Mouse (Mus musculus) myocyte (in vitro differentiated cells): ENCODE results near the gene Slu7. TPM values are rescaled to one million over a fixed set of nuclear protein-coding genes. Genes with fewer than 3 reads are reported as not detected.

Source experiments
- H3K27me3 ChIP-seq: one replicate; pipeline ENCODE4 v1.6.1; 2011; ENCODE audit not compliant: control insufficient read depth, insufficient read depth, insufficient read length
- H3K36me3 ChIP-seq: one replicate; pipeline ENCODE4 v1.6.1; 2011; ENCODE audit not compliant: control insufficient read depth, insufficient read depth
- H3K4me2 ChIP-seq: one replicate; pipeline ENCODE4 v1.6.1; 2011; ENCODE audit warnings: low read depth, control low read depth
- H3K4me3 ChIP-seq: one replicate; pipeline ENCODE4 v1.5.1; 2011; ENCODE audit warnings: mild to moderate bottlenecking, control low read depth, moderate library complexity
- H3K79me2 ChIP-seq: one replicate; pipeline ENCODE4 v1.6.1; 2011; ENCODE audit not compliant: control insufficient read depth, insufficient read depth
- H3ac ChIP-seq: one replicate; pipeline ENCODE4 v1.6.1; 2011; ENCODE audit not compliant: control insufficient read depth, insufficient read length
- CEBPB ChIP-seq: IDR thresholded peaks from 2 replicates; pipeline ENCODE4 v1.6.1; 2011; ENCODE audit warnings: mild to moderate bottlenecking, moderate library complexity; ENCODE audit not compliant: poor library complexity, insufficient read depth, severe bottlenecking
- E2F4 ChIP-seq: IDR thresholded peaks from one replicate; pipeline ENCODE4 v1.6.1; 2011; ENCODE audit warnings: mild to moderate bottlenecking, control low read depth, moderate library complexity; ENCODE audit not compliant: insufficient read depth
- MAX ChIP-seq: IDR thresholded peaks from one replicate; pipeline ENCODE4 v1.6.1; 2011; ENCODE audit warnings: low read depth, mild to moderate bottlenecking, control low read depth
- MYOD1 ChIP-seq, 3 experiments: IDR thresholded peaks; one replicate each; pipeline ENCODE4 v1.6.1; 2011; ENCODE audit warnings: control low read depth in 2 of 3, low read depth in 2 of 3, mild to moderate bottlenecking in 2 of 3, moderate library complexity in 1 of 3; ENCODE audit not compliant: insufficient read length in 2 of 3, control insufficient read depth in 1 of 3
- MYOG ChIP-seq, 3 experiments: IDR thresholded peaks; one replicate each; pipeline ENCODE4 v1.6.1; 2011; ENCODE audit warnings: control low read depth in 2 of 3, low read depth in 2 of 3, mild to moderate bottlenecking in 2 of 3; ENCODE audit not compliant: insufficient read length in 2 of 3, control insufficient read depth in 1 of 3, insufficient read depth in 1 of 3
- POLR2A ChIP-seq: IDR thresholded peaks from one replicate; pipeline ENCODE4 v1.6.1; 2011; ENCODE audit warnings: low read depth, mild to moderate bottlenecking, control low read depth, moderate library complexity; ENCODE audit not compliant: insufficient read length
- POLR2AphosphoS2 ChIP-seq: IDR thresholded peaks from one replicate; pipeline ENCODE4 v1.6.1; 2011; ENCODE audit warnings: low read depth, control low read depth; ENCODE audit not compliant: insufficient read length
- REST ChIP-seq: IDR thresholded peaks from one replicate; pipeline ENCODE4 v1.6.1; 2011; ENCODE audit warnings: mild to moderate bottlenecking, control low read depth, moderate library complexity; ENCODE audit not compliant: insufficient read depth, insufficient read length
- SRF ChIP-seq: IDR thresholded peaks from one replicate; pipeline ENCODE4 v1.6.1; 2011; ENCODE audit warnings: low read depth; ENCODE audit not compliant: control insufficient read depth, insufficient read length
- TCF12 ChIP-seq: IDR thresholded peaks from one replicate; pipeline ENCODE4 v1.6.1; 2011; ENCODE audit warnings: mild to moderate bottlenecking, control low read depth; ENCODE audit not compliant: poor library complexity, insufficient read depth, severe bottlenecking
- TCF3 ChIP-seq: IDR thresholded peaks from one replicate; pipeline ENCODE4 v1.6.1; 2011; ENCODE audit warnings: low read depth, control low read depth; ENCODE audit not compliant: insufficient read length
- USF1 ChIP-seq: IDR thresholded peaks from one replicate; pipeline ENCODE4 v1.6.1; 2011; ENCODE audit warnings: low read depth, mild to moderate bottlenecking, control low read depth, moderate library complexity
- polyA plus RNA-seq: library from polyadenylated mRNA; unstranded; fragments of >200 nt; fragmentation: generic; extraction: Trizol; gene quantifications from one replicate; pipeline ENCODE4 v1.2.1, GENCODE M21; 2012; ENCODE audit warnings: missing spikeins

Slu7 gene
- polyA plus RNA-seq, 1 experiment = 22.0 TPM

DNA sequence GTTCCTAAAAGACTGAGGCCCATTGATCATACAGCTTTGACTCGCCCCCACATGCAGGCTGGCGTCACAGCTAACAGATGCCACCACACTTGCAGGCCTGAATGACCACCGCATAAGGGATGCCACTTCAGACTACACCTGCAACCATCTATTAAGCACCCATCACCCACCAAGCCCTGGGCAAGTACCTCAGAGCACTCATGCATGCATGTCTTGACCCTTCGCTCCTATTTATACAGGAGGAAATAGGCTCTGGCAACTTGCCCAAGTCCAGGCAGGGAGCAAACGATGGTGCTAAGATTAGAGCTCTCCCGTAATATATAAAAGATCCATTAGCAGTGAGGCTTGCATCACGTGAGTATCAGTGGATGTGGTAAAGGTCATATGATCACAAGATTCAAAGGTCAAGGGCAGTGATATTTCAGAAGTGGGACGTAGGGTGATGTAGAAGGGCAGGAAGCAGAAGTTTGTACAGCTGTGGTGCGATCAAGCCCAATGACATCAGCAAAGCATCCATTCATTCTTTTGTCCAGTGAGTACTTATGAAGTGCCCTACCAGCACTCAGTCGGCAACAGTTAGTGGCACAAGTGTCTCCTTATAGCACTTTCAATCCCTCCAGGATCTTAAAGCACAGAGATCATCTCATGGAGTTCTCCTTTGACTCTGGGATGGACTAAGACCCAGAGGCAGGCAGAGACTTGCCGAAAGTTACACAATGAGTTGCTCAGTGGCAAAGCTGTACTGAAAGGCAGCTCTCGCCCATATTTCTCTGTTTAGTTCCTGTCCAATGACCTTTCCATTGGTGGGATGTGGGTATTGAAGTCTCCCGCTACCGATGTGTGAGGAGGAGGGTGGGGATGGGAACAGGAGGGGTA lies 38.2 kb upstream of the Slu7 start:
- Histone ChIP-seq H3K79me2 (no peaks in the 10 kb centered on the region), H3K36me3 (no peaks in the 10 kb centered on the region), H3K27me3 (no peaks in the 10 kb centered on the region), H3ac (no peak overlapping the region), H3K4me3 (no peak overlapping the region), H3K4me2 (no peak overlapping the region)
- TF ChIP-seq TCF12 = no peak
- no peak for TF ChIP-seq CEBPB
- no peak for TF ChIP-seq E2F4
- TF ChIP-seq POLR2AphosphoS2 = no peak
- no peak for TF ChIP-seq SRF
- no peak for TF ChIP-seq REST
- no peak for TF ChIP-seq MYOD1 (IDR thresholded peaks at IDR 0.05; ENCODE audit: control insufficient read depth in 1 of 3, insufficient read length in 2 of 3, low read depth in 2 of 3)
- no peak for TF ChIP-seq TCF3
- TF ChIP-seq USF1 = no peak

DNA sequence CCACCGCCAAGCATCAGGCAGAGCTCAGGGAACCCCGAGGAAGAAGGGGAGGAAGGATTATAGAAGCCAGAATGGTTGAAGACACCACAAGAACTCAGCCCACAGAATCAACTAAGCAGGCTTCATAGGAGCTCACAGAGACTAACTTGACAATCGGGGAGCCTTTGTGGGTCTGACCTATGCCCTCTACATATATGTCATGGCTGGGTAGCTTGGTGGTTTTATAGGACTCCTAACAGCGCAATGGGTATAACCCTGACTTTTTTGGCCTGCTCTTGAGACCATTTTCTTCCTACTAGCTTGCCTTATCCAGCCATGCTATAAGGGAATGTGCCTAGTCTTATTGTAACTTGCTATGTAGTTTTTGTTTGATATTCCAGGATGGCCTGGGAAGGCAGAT lies 37.3 kb upstream of the Slu7 start:
- Histone ChIP-seq H3K4me3 (no peak overlapping the region), H3K79me2 (no peaks in the 10 kb centered on the region), H3K4me2 (no peak overlapping the region)

DNA sequence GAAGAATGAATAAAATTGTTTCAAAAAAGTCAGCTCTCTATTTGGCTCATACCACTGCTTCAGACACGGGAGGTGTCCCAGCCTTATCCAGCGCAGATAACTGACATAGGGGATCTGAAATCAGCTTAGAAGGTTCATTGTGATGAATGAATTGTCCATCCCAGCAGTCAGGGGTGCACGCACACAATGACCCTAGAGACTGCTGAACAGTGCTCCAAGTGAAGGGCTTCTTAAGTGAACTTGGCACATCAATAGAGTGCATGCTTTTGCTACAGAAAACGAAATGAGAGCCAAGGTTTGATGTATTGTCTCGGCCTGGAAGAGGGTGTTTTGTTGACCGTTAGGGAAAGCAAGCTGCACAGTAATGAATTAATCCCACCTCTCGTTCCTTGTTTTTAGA lies 36.9 kb upstream of the Slu7 start:
- Histone ChIP-seq H3K36me3 (no peaks in the 10 kb centered on the region), H3ac (no peak overlapping the region), H3K27me3 (no peaks in the 10 kb centered on the region), H3K4me3 (no peak overlapping the region), H3K4me2 (no peak overlapping the region), H3K79me2 (no peaks in the 10 kb centered on the region)
- TF ChIP-seq MAX (no peak), SRF (no peak), TCF3 (no peak), MYOD1 (IDR thresholded peaks at IDR 0.05; ENCODE audit: control insufficient read depth in 1 of 3, insufficient read length in 2 of 3, low read depth in 2 of 3) (no peak), MYOG (IDR thresholded peaks at IDR 0.05; ENCODE audit: control insufficient read depth in 1 of 3, insufficient read depth in 1 of 3, insufficient read length in 2 of 3, low read depth in 2 of 3) (no peak), USF1 (no peak), CEBPB (no peak), POLR2AphosphoS2 (no peak), POLR2A (no peak), REST (no peak), E2F4 (no peak), TCF12 (no peak)

More for the DNA sequence above, 37.3 kb upstream of the Slu7 start:
- no peaks in the 10 kb centered on the region for H3K27me3 ChIP-seq
- H3K36me3 ChIP-seq = no peaks in the 10 kb centered on the region
- H3ac ChIP-seq = no peak overlapping the region
- TF ChIP-seq USF1 = no peak
- no peak for TF ChIP-seq E2F4

DNA sequence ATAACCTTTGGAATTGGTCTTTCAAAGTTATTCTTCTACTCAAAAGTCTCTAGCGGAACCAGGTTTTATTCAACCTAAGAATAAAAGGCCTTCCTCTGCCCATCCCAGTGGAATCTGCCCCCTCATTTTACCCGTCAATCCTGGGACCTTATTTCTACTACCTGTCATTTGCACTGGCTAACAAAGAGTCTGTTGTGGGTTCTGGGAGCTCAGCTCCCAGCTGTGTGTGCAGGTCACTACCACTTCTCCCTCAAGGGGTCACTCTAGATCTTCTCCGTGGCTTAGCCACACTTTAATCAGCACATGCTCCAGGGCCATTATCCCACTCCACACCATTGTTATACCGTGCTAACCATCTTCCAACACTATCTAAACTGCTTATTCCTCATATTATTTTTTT lies 34.2 kb upstream of the Slu7 start:
- Histone ChIP-seq H3ac (no peak overlapping the region), H3K4me3 (no peak overlapping the region), H3K36me3 (no peaks in the 10 kb centered on the region), H3K4me2 (no peak overlapping the region), H3K79me2 (no peaks in the 10 kb centered on the region), H3K27me3 (no peaks in the 10 kb centered on the region)
- TF ChIP-seq MAX (no peak), CEBPB (no peak), TCF12 (no peak), USF1 (no peak), REST (no peak), TCF3 (no peak), POLR2AphosphoS2 (no peak), POLR2A (no peak), MYOG (IDR thresholded peaks at IDR 0.05; ENCODE audit: control insufficient read depth in 1 of 3, insufficient read depth in 1 of 3, insufficient read length in 2 of 3, low read depth in 2 of 3) (no peak), SRF (no peak), MYOD1 (IDR thresholded peaks at IDR 0.05; ENCODE audit: control insufficient read depth in 1 of 3, insufficient read length in 2 of 3, low read depth in 2 of 3) (no peak), E2F4 (no peak)

DNA sequence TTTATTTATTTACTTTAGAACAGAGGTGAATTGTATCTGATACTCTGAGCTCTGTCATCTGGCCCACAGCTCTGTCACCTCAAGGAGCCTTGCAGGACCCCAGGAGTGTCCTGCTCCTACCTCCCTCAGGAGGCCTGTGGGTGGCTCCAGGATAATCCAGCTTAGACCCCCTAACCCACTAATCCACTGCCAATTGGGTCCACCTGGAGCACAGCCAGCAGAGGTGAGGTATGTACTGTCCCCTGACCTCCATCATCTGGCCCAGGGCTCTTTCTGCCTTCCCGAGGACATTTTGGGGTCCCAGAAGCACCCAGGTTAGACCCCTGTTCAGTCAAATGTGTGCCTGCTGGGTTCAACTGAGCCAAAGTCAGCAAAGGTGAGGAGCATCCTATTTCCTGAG lies 33.4 kb upstream of the Slu7 start:
- Histone ChIP-seq H3ac (no peak overlapping the region), H3K27me3 (no peaks in the 10 kb centered on the region), H3K36me3 (no peaks in the 10 kb centered on the region), H3K4me2 (no peak overlapping the region), H3K79me2 (no peaks in the 10 kb centered on the region), H3K4me3 (no peak overlapping the region)
- no peak for TF ChIP-seq USF1
- no peak for TF ChIP-seq TCF3
- TF ChIP-seq SRF = no peak
- TF ChIP-seq CEBPB = no peak
- no peak for TF ChIP-seq POLR2AphosphoS2
- no peak for TF ChIP-seq MYOG (IDR thresholded peaks at IDR 0.05; ENCODE audit: control insufficient read depth in 1 of 3, insufficient read depth in 1 of 3, insufficient read length in 2 of 3, low read depth in 2 of 3)
- no peak for TF ChIP-seq E2F4
- no peak for TF ChIP-seq TCF12
- TF ChIP-seq POLR2A = no peak
- no peak for TF ChIP-seq REST
